Mouse (Mus musculus) MEL (cell line): ENCODE results near the gene Apon. TPM values are rescaled to one million over a fixed set of nuclear protein-coding genes. Genes with fewer than 3 reads are reported as not detected.

Experiments
- DNase-seq: peaks from one replicate; pipeline ENCODE4 v3.0.0; 2011; ENCODE audit warnings: low read depth, low spot score
- H3K27ac ChIP-seq: 2 replicates; pipeline ENCODE4 v1.5.1; 2012; ENCODE audit warnings: low read depth, mild to moderate bottlenecking, control low read depth, low read length, moderate library complexity; ENCODE audit not compliant: control insufficient read depth
- H3K27me3 ChIP-seq, 2 experiments: fragments of 150-350 bp in 1 of 2; sonication (generic) in 1 of 2; 2 replicates each; pipeline ENCODE4 v1.6.1; 2012; ENCODE audit warnings: low read length in 2 of 2, mild to moderate bottlenecking in 2 of 2, improper control_type of control experiment in 1 of 2, moderate library complexity in 1 of 2; ENCODE audit not compliant: insufficient read depth in 2 of 2, control insufficient read depth in 1 of 2
- H3K36me3 ChIP-seq, 2 experiments: 2 replicates each; pipeline ENCODE4 v1.6.1; 2012 to 2014; ENCODE audit warnings: low read length in 2 of 2, improper control_type of control experiment in 1 of 2, inconsistent platforms in 1 of 2, mild to moderate bottlenecking in 1 of 2; ENCODE audit not compliant: insufficient read depth in 2 of 2, control insufficient read depth in 1 of 2
- H3K4me1 ChIP-seq, 2 experiments: fragments of 150-350 bp in 1 of 2; sonication (generic) in 1 of 2; 2 replicates each; pipeline ENCODE4 v1.6.1; 2012; ENCODE audit warnings: low read length in 2 of 2, improper control_type of control experiment in 1 of 2, mild to moderate bottlenecking in 1 of 2; ENCODE audit not compliant: insufficient read depth in 2 of 2, control insufficient read depth in 1 of 2
- H3K4me3 ChIP-seq, 2 experiments: fragments of 150-350 bp in 1 of 2; sonication (generic) in 1 of 2; 2 replicates each; pipeline ENCODE4 v1.5.1; 2012; ENCODE audit warnings: low read depth in 2 of 2, low read length in 2 of 2, mild to moderate bottlenecking in 2 of 2, moderate library complexity in 2 of 2, control low read depth in 1 of 2, improper control_type of control experiment in 1 of 2; ENCODE audit not compliant: control insufficient read depth in 1 of 2, insufficient read depth in 1 of 2
- H3K79me2 ChIP-seq: 2 replicates; pipeline ENCODE4 v1.6.1; 2012; ENCODE audit warnings: mild to moderate bottlenecking, low read length, moderate library complexity; ENCODE audit not compliant: control insufficient read depth, poor library complexity, insufficient read depth
- H3K9ac ChIP-seq: 2 replicates; pipeline ENCODE4 v1.6.1; 2012; ENCODE audit warnings: low read depth, mild to moderate bottlenecking, control low read depth, low read length, moderate library complexity; ENCODE audit not compliant: control insufficient read depth, poor library complexity, severe bottlenecking
- H3K9me3 ChIP-seq: fragments of 150-350 bp; sonication (generic); replicated peaks from 2 replicates; pipeline ENCODE4 v1.6.1; 2012; ENCODE audit warnings: mild to moderate bottlenecking, low read length, improper control_type of control experiment, moderate library complexity; ENCODE audit not compliant: insufficient read depth
- BHLHE40 ChIP-seq: IDR thresholded peaks from 2 replicates; pipeline ENCODE4 v1.6.1; 2012; ENCODE audit warnings: low read depth, mild to moderate bottlenecking, inconsistent platforms, low read length, improper control_type of control experiment, borderline replicate concordance
- CTCF ChIP-seq, 3 experiments: IDR thresholded peaks in 2 of 3; conservative IDR thresholded peaks in 1 of 3; 2 replicates each; pipeline ENCODE4 v1.5.1; 2011 to 2012; ENCODE audit warnings: low read length in 3 of 3, low read depth in 2 of 3, mild to moderate bottlenecking in 2 of 3, improper control_type of control experiment in 1 of 3, inconsistent platforms in 1 of 3, mixed read lengths in 1 of 3, moderate library complexity in 1 of 3; ENCODE audit not compliant: control insufficient read depth in 1 of 3, insufficient read depth in 1 of 3, poor library complexity in 1 of 3, severe bottlenecking in 1 of 3
- EP300 ChIP-seq, 2 experiments: IDR thresholded peaks; 2 replicates each; pipeline ENCODE4 v1.6.1; 2011; ENCODE audit warnings: improper control_type of control experiment in 2 of 2, low read length in 2 of 2, low read depth in 1 of 2, mild to moderate bottlenecking in 1 of 2
- MAFK ChIP-seq: IDR thresholded peaks from 2 replicates; pipeline ENCODE4 v1.6.1; 2011; ENCODE audit warnings: low read depth, mild to moderate bottlenecking, low read length, improper control_type of control experiment, borderline replicate concordance
- MAX ChIP-seq: IDR thresholded peaks from 2 replicates; pipeline ENCODE4 v1.6.1; 2011; ENCODE audit warnings: low read length, improper control_type of control experiment
- MXI1 ChIP-seq: IDR thresholded peaks from 2 replicates; pipeline ENCODE4 v1.6.1; 2011; ENCODE audit warnings: mild to moderate bottlenecking, low read depth, low read length, improper control_type of control experiment
- MYB ChIP-seq: IDR thresholded peaks from 2 replicates; pipeline ENCODE4 v1.6.1; 2011; ENCODE audit warnings: mild to moderate bottlenecking, low read depth, low read length, improper control_type of control experiment
- MYC ChIP-seq: IDR thresholded peaks from 2 replicates; pipeline ENCODE4 v1.6.1; 2011; ENCODE audit warnings: low read depth, mild to moderate bottlenecking, low read length, improper control_type of control experiment, moderate library complexity
- POLR2AphosphoS2 ChIP-seq: IDR thresholded peaks from 2 replicates; pipeline ENCODE4 v1.6.1; 2011; ENCODE audit warnings: low read length, improper control_type of control experiment
- SIN3A ChIP-seq: IDR thresholded peaks from 2 replicates; pipeline ENCODE4 v1.6.1; 2012; ENCODE audit warnings: low read length, improper control_type of control experiment, inconsistent platforms
- SMC3 ChIP-seq: IDR thresholded peaks from 2 replicates; pipeline ENCODE4 v1.6.1; 2011; ENCODE audit warnings: low read depth, low read length, improper control_type of control experiment
- TCF12 ChIP-seq: IDR thresholded peaks from 2 replicates; pipeline ENCODE4 v1.6.1; 2014; ENCODE audit warnings: low read depth, mild to moderate bottlenecking, inconsistent platforms, low read length, improper control_type of control experiment, moderate library complexity
- UBTF ChIP-seq: IDR thresholded peaks from 2 replicates; pipeline ENCODE4 v1.6.1; 2012; ENCODE audit warnings: low read depth, mild to moderate bottlenecking, inconsistent platforms, low read length, improper control_type of control experiment, moderate library complexity, borderline replicate concordance; ENCODE audit not compliant: insufficient read depth
- USF1 ChIP-seq: IDR thresholded peaks from 2 replicates; pipeline ENCODE4 v1.6.1; 2014; ENCODE audit warnings: low read depth, mild to moderate bottlenecking, inconsistent platforms, low read length, improper control_type of control experiment, moderate library complexity
- USF2 ChIP-seq, 2 experiments: IDR thresholded peaks; 2 replicates each; pipeline ENCODE4 v1.6.1; 2011 to 2012; ENCODE audit warnings: improper control_type of control experiment in 2 of 2, low read length in 2 of 2, borderline replicate concordance in 1 of 2, inconsistent platforms in 1 of 2, low read depth in 1 of 2, mild to moderate bottlenecking in 1 of 2; ENCODE audit not compliant: insufficient read depth in 1 of 2
- ZKSCAN1 ChIP-seq: IDR thresholded peaks from 2 replicates; pipeline ENCODE4 v1.6.1; 2012; ENCODE audit warnings: low read depth, mild to moderate bottlenecking, inconsistent platforms, low read length, improper control_type of control experiment, moderate library complexity
- ZMIZ1 ChIP-seq: IDR thresholded peaks from 2 replicates; pipeline ENCODE4 v1.6.1; 2012; ENCODE audit warnings: low read depth, mild to moderate bottlenecking, inconsistent platforms, low read length, improper control_type of control experiment, moderate library complexity
- ZNF384 ChIP-seq: IDR thresholded peaks from 2 replicates; pipeline ENCODE4 v1.6.1; 2012; ENCODE audit warnings: low read depth, mild to moderate bottlenecking, inconsistent platforms, low read length, improper control_type of control experiment
- polyA plus RNA-seq, 2 experiments: library from polyadenylated mRNA; stranded (reverse) in 1 of 2; unstranded in 1 of 2; fragments of >175 nt in 1 of 2; fragments of >200 nt in 1 of 2; gene quantifications; 2 replicates each; pipeline versions ENCODE4 v1.2.1 to v1.2.4; 2012; ENCODE audit warnings: low replicate concordance in 2 of 2, low read depth in 1 of 2; ENCODE audit not compliant: insufficient read length in 2 of 2, insufficient read depth in 1 of 2, missing spikeins in 1 of 2
- total RNA-seq: library from RNA; depleted of rRNA; stranded (reverse); fragments of 300-350 nt; gene quantifications from 2 replicates; pipeline ENCODE4 v1.2.3, GENCODE M21; 2012

Apon gene
- total and polyA plus RNA-seq, 3 experiments, result 0.27 to 0.46 TPM; not detected in 1

DNA sequence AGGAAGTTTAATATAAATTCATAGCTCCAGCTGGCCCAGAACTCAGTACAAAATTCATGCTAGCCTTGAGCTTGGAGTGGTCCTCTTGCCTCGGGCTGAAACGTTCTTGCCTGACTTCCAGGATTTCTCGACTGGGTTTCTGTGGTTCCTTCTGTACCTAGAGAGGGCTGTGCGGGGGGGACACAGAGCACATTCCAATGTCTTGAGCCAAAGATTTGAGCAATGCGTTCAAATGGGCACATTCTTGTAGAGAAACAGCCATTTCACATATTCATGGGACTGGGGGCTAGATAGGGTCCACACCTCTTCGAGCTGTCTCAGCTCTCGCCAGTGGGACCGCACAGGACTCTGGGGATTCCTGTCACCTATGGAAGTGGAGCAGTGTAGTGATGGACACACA lies 2.0 kb downstream of the Apon start:
- H3K4me3 ChIP-seq, result no peak overlapping the region
- no peak overlapping the region for H3K9ac ChIP-seq
- no peaks in the 10 kb centered on the region for H3K79me2 ChIP-seq
- H3K36me3 ChIP-seq, result peaks cover 0 to 2% of the 10 kb centered on the region in 2 experiments
- no peak for TF ChIP-seq EP300 (IDR thresholded peaks at IDR 0.05; ENCODE audit: low read depth in 1 of 2, low read length in 2 of 2)
- no peak for TF ChIP-seq POLR2AphosphoS2
- TF ChIP-seq ZKSCAN1, result no peak
- TF ChIP-seq MYC, result no peak
- no peak for TF ChIP-seq TCF12
- no peak for TF ChIP-seq SIN3A
- TF ChIP-seq MAFK, result no peak
- TF ChIP-seq BHLHE40, result no peak
- TF ChIP-seq USF2 (IDR thresholded peaks at IDR 0.05; ENCODE audit: borderline replicate concordance in 1 of 2, insufficient read depth in 1 of 2, low read depth in 1 of 2, low read length in 2 of 2), result no peak
- no peak for TF ChIP-seq MAX
- no peak for TF ChIP-seq SMC3
- no peak for TF ChIP-seq ZMIZ1
- TF ChIP-seq MXI1, result no peak
- peaks cover 0 to 8% of the 10 kb centered on the region in 2 experiments; a peak in 3 of 4 replicates for H3K4me1 ChIP-seq
- no peak overlapping the region for H3K27ac ChIP-seq
- no peaks in the 10 kb centered on the region for H3K9me3 ChIP-seq
- no peaks in the 10 kb centered on the region for H3K27me3 ChIP-seq
- no peak for DNase-seq

DNA sequence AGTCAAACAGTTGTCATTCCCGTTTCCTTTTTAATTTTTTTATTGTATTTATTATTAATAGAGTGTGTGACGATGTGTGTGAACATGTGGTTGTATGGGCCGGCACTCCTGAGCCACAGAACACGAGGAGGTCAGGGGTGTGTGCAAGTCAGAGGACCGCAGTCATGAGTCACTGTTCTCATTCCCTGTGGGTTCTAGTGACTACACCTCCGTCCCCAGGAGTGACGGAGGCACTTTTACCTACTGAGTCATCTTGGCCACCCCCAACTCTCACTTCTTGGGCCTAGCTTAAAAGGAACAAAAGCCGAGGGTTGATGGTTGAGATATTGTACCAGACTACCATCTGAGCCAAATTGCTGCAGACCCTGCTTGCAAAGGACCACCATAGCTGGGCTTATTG lies 2.4 kb downstream of the Apon start:
- Histone ChIP-seq H3K9ac (no peak overlapping the region), H3K4me1 (peaks cover 0 to 8% of the 10 kb centered on the region in 2 experiments; a peak in 3 of 4 replicates), H3K27ac (no peak overlapping the region), H3K27me3 (no peaks in the 10 kb centered on the region), H3K9me3 (no peaks in the 10 kb centered on the region), H3K79me2 (no peaks in the 10 kb centered on the region), H3K4me3 (no peak overlapping the region), H3K36me3 (peaks cover 0 to 2% of the 10 kb centered on the region in 2 experiments)
- TF ChIP-seq UBTF, result no peak
- TF ChIP-seq MYC, result no peak
- no peak for TF ChIP-seq ZMIZ1
- TF ChIP-seq USF2 (IDR thresholded peaks at IDR 0.05; ENCODE audit: borderline replicate concordance in 1 of 2, insufficient read depth in 1 of 2, low read depth in 1 of 2, low read length in 2 of 2), result no peak
- TF ChIP-seq ZNF384, result no peak
- TF ChIP-seq USF1, result no peak
- no peak for TF ChIP-seq SIN3A
- TF ChIP-seq ZKSCAN1, result no peak
- no peak for TF ChIP-seq MYB
- no peak for TF ChIP-seq TCF12
- TF ChIP-seq MAFK, result no peak
- TF ChIP-seq CTCF (IDR thresholded peaks at IDR 0.05 in 2 of 3, conservative IDR thresholded peaks at IDR 0.05 in 1 of 3; ENCODE audit: control insufficient read depth in 1 of 3, insufficient read depth in 1 of 3, low read depth in 2 of 3, low read length in 3 of 3, poor library complexity in 1 of 3, severe bottlenecking in 1 of 3), result no peak
- no peak for DNase-seq
